Mouse (Mus musculus) kidney, adult 18-20 months (tissue): ENCODE data around the gene St6galnac1.
"Not testable (repeated sequence)": the region's sequence is repeated elsewhere in the genome, so short reads cannot be mapped to it uniquely, and the experiment has no call there.

ENCODE experiments used
- DNase-seq: peaks from one replicate; pipeline ENCODE4 v3.0.0; 2021

The St6galnac1 gene

DNA sequence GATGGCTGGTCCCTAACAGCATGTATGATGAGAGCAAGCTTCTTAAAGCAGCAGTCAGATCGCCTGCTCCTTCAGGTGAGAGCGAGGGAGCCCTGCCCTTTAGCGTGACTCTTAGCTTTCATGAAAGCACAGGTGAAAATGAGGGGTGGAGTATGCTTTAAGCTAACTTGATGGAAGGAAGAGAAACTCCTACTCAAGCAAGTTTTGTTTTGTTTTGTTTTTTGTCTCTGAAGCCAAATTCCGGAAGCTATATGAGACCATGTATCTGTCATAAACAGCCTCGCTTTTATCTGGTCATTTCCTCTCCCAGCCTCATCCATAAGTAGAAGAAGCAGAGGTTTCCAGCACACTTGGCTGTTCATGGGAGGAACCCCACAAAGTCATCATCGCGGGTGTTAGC lies at the start of gene St6galnac1:
Gene St6galnac1, minus strand, starts transcription at position 101 of the 400 bp plus-strand sequence.
- DNase-seq: no peak

DNA sequence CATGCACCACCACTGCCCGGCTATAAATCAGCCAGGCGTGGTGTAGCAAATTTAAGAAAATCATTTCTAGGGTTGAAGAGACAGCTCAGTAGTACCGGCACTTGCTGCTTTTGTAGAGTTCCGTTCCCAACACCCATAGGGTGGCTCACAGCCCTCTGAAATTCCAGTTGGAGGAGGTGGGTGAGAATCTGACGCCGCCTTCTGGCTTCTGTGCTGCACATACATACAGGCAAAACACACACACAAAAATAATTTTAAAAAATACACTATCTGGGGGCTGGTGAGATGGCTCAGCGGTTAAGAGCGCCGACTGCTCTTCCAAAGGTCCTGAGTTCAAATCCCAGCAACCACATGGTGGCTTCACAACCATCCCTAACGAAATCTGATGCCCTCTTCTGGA lies 48.6 kb upstream of the St6galnac1 start:
- not testable (repeated sequence) for DNase-seq

DNA sequence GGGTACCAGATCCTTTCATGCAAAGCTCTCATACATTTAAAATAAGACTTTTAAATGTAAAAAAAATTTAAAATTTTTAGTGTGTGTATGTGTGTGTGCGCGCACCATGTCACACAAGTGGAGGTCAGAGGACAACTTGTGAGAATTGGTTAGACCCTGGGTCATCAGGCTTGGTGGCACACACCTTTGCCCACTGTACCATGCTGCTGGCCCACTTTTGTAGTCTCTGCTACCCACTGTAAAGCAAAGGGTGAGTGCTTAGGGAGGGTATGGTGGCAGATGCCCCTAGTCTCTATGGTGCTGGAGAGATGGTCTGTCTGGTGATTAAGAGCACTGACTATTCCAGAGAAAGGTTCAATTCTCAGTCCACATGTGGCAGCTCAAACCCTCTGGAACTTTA lies 47.9 kb upstream of the St6galnac1 start:
- no peak for DNase-seq

DNA sequence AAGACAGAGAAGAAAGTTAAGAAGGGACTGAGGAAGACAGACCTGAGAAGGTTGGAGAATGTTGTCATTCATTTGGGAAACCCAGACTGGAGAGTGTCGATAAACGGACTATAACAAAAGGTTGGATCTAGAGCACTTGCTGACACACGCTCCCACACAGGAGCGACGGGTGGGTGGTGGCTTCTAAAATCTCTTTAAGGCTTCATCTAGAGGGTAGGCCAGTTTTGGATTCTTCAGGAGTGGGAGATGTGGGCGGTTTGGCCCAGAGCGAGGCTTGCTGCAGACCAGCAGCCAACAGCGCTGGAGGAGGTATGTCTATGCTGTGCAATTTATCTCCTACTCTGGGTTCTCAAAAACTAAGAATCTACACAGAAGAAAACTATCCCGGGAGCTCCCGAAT lies 47.3 kb upstream of the St6galnac1 start:
- DNase-seq: no peak

DNA sequence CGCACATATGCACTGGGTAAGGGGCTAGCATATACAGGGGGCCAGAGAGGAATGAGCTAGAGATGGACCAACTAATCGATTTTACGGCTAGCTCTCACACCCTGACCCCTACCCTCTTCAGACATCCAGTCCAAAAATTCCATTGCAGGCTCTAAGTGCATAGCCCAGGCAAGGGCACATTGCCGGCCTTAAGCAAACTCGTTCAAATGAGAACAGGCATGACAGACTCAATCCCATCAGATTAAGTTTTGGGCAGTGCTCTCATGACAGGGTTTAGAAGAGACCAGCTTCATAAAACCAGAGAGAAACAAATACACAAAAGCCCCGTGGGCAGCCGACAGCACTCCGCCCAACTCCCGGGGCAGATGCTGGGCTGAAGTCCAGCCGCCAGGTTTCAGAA lies 46.9 kb upstream of the St6galnac1 start:
- no peak for DNase-seq

DNA sequence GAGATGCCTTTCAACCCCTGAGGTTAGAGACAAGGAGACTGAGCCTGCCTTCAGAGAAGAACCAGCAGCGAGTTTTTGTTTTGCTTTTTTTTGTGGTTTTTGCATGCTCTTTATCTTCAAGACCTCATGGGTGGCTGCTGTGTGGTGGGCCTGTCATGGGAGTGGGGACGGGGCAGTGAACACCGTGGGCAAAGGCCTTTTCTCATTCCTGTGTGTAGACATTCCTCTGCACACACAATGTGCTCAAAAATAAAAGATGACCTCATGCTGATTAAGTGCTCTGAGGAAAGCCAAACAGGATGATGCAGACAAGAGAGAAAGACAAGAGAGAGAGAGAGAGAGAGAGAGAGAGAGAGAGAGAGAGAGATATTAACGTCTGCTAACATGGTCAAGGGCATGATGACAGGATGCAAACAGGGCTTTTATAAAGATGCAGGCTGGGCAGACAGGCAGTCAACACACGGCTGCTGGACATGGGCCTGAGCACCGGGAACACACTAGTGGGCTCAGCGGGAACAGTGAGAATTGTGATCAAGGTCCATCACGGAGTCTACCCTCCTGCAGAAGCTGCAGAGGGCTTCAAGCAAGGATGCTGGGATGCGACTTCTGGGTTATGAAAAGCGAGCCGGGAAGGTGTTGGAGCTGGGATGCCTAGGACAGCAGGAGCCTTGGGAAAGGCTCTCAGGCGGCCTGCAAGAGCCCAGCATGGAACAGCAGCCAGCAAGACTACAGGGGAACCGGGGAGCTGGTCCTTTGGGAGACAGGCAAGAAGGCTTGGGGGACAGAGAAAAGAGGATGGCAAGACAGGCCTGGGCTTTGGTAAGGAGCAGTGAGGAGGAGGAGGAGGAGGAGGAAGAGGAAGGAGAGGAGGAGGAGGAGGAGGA lies 46.0 kb upstream of the St6galnac1 start:
- DNase-seq: no peak

DNA sequence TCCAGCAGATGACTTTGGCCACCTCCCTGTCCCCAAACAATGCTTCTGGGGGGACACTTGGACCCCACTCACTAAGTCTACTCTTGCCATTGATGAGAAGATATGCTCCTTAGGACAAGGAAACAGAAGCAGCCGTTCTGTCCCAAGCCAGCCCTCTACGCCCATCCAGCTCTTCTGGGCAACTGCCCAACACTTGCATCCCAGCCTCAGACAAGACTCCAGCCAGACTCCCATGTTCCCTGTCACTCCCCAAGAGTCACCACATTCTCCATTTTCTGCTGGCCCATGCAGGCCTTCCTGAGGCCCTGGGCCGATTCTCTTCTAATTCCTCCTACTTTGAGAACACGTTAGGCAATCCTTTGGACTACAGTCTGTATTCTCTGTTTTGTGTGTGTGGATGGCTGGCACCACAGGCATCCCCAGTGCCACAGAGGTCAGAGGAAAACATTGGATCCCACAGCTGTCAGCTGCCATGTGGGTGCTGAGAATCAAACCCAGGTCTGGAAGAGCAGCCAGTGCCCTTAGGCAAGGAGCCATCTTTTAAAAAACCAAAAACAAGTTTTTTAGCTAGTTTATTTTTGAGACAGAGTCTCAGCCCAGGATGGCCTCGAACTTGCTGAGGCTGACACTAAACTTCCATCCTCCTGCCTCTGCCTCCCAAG lies 44.8 kb upstream of the St6galnac1 start:
- DNase-seq: no peak

DNA sequence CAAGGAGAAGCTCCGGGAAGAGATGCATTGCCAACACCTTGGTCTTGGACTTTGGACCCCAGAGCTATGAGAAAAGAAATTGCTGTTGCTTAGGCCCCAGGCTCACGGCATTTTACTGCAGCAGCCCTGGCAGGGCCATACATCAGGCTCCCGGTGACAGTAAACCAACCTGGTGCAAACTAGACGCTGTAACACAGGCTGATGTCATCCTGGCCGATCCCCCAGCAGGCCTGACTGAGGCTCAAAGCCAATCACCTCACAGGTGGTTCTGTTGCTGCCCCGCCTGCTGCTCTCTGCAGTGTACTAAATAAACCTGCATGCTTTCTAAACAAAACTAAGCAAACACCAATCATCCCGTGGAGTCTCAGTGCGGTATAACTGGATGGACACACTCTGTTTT lies 43.4 kb upstream of the St6galnac1 start:
- DNase-seq: no peak

DNA sequence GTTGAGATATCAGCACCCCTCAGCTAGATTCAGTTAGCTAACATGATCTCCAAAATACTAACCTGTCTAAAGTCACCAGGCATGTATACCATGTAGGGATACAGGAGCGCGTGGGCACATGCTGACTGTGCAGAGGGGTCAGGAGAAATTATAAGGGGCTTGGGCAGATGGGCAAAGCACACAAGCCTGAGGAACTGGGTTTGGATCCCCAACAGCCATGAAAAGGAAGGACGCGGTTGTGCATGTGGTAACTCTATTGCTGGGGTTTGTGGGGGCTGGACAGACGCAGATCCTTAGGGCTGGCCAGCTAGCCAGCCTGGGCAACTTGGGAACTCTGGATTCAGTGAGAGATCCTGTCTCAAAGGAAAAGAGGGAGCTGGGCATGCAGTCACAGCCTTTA lies 42.3 kb upstream of the St6galnac1 start:
- DNase-seq: no peak

DNA sequence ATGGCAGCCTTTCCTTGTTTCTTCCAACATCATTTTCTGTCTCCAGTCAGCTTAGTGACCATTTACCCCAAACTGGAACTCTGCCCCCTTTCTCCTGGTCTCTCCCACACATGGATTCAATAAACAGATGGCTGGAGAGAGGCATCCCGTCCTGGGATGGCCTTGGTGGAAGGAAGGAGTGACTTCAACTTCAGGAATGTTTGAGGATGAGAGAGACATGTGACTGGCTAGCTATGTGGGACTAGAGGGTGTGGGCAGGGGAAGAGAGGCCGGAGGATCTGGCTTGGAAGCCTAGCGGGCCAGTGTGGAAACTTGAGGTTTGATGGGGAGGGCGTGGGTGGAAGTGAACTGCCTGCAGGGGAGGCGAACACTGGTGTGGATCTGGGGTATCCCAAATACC lies 41.5 kb upstream of the St6galnac1 start:
- DNase-seq: no peak

DNA sequence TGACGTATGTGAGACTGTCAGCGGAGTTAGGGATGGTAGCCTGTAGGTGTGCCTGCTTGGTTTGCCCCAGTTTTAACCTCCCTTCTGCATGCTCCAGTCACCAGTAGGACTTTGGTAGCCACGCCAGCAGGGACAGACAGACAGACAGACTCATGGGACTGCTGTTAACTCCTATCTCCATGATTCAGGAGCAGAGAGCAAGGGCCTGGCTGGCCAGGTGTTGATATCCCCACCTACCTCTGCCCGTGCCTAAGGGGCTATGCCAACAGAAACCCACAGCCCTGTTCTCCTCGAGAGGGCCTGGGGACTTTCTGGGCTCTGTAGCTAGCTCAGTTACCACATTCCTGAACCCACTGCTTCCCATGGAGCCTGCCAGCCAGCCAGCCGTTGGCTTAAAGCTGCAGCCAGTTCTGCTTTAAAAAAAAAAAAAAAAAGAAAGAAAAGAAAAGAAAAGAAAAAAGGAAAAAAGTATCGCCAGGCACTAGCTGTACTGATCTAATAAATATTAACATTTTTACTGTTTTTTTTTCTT lies 39.6 kb upstream of the St6galnac1 start:
- no peak for DNase-seq

DNA sequence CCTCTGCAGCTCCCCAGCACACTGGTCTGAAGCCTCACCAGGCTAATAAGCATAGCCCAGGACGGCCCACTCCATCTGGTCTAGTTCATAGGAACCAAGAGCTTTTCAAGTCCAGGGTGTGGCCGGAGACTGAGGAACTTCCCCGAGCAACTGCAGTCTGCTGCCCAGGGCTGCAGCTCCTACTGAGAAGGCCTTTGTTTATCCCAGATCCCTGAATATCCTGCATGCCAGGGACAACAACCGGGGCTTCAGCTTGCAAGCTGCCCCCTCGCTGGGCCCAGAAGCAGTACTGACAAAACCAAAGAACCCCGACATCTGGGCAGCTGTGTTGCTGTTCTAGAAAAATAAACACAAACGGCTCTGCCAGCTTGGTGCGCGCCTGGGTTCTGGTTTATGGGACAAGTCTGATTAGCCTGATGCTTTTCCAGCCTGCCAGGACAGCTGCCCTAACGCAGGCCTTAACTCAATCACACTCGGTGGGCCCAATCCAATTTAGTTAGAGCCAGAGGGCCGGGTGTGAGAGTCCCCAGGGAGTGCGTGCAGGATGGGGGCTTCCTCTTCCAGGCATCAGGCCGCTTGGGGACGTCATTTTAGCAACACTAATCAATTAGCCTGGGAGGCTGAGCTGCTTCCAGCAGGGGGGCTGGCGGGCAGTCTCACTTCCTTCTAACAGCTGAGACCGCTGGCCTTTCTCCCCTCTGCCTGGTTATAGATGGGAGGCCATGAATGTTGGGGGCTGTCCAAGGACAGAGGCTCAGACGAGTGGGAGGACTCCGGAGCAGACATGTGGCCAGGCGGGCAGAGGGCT lies 39.0 kb upstream of the St6galnac1 start:
- DNase-seq: peak; percentile 43

DNA sequence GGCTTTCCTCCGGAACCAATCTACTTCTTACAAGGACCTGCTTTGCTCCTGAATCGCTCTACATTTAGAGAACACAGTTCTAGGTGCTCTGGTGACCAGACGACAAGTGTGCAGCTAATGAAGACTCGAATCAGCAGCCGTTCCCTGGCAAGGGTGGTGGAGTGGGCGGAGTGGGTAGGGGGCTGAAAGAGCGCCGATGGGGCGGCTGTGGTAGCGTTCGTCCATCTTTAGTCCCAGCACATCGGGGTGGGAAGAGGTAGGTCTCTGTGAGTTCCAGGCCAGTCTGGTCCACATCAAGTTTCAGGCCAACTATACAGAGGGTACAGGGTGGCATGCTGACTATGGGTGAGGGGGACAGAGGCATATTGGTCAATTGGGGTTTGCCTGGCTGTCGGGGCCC lies 38.3 kb upstream of the St6galnac1 start:
- no peak for DNase-seq

DNA sequence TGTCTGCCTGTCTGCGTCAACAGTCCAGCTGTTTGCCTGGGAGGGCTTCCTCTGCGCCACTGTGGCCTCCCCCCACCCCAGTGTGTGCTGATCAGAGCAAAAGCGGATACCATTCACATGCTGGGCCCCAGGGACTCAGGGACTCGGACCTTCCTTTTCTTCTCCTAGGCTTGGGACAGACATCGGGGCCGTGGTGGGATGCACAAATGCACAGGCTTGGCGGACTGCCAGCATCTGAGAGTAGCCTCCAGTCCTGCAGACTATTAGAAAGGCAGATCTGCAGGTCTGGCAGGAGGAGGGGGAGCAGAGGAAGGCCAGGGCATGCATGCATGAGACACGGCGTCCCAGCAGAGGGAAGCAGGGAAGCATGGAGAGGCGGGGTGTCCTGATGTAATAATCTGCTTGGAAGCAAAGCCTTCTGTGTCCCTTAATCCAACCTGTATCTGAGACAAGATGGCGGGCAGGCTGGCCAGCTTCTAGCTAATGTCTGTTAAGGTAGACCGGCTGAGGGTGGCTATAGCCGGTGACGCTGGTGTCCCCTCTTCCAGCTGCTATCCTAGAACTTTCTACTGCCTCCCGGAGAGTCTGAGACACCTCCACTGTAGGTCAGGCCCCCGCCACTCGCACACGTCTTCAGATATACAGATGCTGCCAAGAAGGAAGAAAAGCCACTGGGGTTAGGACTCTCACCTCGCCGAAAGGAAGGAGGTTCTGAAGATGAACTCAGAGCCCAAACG lies 37.7 kb upstream of the St6galnac1 start:
- DNase-seq: no peak

DNA sequence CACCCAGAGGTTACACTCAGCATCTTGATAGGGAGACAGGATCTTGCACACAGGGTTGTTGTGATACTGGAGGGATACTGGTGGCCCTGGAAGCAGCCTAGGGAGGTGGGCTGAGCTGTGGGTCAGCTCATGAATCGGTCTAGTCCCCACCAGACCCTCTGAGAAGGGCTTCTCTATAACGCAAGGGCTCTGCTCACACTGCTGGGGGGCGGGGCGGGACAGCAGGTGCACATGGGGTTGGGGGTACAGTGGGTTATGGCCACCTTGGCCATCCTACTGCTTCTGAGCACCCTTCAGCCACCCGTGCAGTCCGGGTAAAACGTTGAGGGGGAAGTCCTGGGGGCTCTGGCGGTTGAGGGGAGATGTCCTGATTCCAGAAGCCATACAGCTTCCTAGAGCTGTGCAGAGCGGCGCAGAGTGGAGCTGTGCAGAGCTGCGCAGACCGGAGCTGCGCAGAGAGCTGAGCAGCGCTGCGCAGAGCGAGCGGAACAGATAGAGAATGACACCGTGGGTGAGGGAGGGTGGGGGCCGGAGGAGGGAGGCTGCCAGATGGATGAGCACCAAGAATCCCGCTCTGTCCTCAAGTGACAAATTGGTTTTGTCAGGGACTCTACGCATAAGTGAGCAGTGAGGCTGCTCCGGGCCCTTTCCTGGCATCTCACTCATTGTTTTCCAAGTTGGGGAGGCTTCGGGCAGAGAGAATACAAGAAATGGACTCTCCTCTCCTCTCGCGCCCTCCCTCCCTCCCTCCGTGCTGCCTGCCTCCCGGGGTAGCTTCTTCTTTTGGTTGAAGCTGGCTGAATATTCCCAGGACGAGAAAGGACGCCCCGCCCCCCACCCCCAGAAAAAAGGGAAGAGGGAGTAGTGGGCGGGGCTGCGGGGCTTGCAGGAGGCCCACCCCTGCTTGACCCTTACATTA lies 35.9 kb upstream of the St6galnac1 start:
- peak; percentile 37 for DNase-seq

DNA sequence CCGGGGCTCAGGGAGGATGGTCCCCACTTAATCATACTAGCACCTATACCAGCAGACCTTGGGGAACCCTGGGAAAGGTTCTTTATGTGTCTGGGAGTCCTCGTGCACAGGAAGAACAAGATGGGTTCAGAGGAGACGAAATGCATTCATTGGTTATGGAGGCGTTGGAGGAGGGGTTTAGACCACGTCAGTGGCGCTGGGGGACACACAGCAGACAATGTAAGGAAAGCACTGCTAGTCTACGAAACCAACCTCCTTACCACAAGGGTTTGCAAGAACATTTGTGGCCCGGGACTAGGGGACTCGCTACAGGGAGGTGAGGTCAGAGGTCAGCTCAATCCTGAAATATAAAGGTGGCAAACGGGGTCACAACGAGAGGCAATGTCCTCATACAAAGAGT lies 35.2 kb upstream of the St6galnac1 start:
- no peak for DNase-seq

DNA sequence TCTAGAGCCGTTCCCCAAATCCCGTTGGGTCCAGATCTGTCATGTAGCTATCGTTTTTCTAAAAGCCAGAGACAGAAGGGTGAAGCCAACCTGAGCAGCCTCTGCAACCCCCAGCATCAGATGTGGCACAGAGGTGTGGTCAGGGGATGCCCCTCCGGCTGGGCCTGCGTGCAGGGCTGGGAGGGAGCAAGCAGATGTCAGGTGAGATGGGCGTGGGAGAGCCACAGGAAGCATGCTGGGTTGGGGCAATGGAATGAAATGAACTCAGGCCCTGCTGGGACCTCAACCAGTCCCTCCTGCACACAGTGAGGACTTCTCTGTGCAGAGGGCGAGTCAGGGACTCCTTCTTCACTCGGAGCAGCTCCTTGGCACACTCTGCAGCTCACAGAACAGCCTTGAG lies 34.2 kb upstream of the St6galnac1 start:
- no peak for DNase-seq

DNA sequence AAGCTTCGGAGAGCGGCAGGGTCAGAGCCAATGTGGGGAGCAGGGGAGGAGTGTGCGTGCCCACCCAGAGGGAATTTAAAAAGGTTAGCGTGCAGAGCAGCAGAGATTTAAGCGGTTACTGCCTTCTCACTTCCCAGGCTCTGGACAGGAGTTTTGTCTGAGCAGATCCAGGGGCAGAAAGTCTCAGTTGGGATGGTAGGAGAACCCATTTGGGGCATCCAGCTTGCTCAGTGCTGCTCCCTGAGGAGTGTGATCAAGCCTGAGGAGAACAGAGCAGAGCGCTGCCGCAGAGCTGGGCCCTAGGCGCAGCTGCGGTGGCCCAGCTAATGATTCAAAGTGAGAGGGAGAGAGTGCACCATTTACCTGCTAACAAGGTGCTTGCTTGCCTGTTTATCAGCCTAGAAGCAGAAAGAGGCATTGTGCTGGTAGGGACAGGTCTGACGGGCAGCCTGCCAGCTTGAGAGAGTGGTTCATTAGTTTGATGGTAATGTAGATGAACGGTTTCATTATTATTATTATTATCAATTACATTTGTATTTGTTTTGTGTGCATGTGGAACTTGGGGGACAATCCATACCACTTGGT lies 33.6 kb upstream of the St6galnac1 start:
- no peak for DNase-seq

DNA sequence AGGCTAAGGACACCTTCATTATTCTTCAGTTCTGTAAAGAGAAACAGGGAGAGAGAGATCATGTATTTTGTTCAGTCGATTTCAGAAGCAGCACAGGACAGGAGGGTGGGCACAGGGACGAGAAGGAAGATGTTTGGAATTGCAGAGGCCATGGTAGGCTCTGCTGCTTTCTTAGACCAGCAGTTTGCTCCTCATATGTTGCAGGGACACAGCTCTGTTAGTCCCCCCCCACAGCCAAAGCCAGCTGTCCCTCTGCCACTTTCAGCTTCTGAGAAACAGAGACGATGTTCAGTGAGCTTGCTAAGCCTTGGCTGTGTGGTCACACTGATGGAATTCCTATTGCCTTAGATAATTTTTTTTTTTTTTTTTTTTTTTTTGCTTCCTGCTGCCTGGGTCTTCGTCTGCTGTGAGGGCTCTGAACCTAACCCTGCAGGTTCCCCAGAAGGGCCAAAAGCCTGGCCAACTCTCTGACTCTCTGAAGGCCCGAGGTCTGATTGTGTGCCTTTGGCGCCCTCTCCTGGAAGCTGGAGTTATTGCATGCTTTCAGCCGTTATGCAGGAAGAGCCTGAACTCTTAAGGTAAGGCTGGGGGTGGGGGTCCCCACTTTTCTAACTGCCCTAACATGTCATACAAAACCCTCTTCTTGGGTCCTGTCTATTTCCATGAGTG lies 32.8 kb upstream of the St6galnac1 start:
- DNase-seq: peak; percentile 89

DNA sequence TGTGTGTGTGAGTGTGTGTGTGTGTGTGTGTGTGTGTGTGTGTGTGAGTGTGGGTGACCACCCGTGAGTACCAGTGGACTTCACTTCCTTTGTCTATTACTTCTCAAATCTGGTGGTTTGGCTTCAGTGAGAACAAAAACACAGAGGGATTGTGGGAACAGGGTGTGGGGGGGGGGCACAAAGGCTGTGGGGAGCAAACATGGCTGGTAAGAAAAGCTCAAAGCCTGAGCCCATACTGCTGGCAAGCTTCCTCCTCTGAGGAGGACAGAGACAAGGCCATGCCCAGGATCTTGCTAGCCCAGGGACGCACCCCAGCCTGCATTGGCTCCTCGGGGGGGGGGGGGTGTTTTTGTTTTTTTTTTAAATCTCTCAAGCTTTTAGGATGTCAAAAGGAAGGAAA lies 32.2 kb upstream of the St6galnac1 start:
- DNase-seq: no peak
